Mouse (Mus musculus) spleen, adult 18-20 months (tissue): ENCODE data around the gene Tnfaip1.

Experiments
- DNase-seq, 2 experiments: peaks; one replicate each; pipeline ENCODE4 v3.0.0; 2022; ENCODE audit warnings: mixed read lengths in 2 of 2

The Tnfaip1 gene

GRCm38 (mm10) chr11:78499004-78499403 lies 37.1 kb downstream of the Tnfaip1 start, which contains the start of gene Vtn:
Gene Vtn (plus strand): TSS chr11:78499091.
- DNase-seq, result no peak

GRCm38 (mm10) chr11:78497544-78498522 lies 38.3 kb downstream of the Tnfaip1 start, which contains the start of gene Sarm1:
Gene Sarm1 (minus strand): TSS chr11:78497754.
- peak; percentile 96 to 99 for DNase-seq

- DNase-seq, result peak; percentile 17 to 26
These were observed 39.0 kb downstream of the Tnfaip1 start for GRCm38 (mm10) chr11:78497071-78497541.

GRCm38 (mm10) chr11:78495904-78496303 lies 40.2 kb downstream of the Tnfaip1 start:
- no peak for DNase-seq

GRCm38 (mm10) chr11:78490781-78491241 lies 45.3 kb downstream of the Tnfaip1 start:
- no peak for DNase-seq

- peak; percentile 26 to 63 for DNase-seq
These were observed 48.0 kb downstream of the Tnfaip1 start for GRCm38 (mm10) chr11:78488168-78488567.

GRCm38 (mm10) chr11:78483639-78484038 lies 52.5 kb downstream of the Tnfaip1 start:
- DNase-seq, result no peak

GRCm38 (mm10) chr11:78475289-78475688 lies 60.8 kb downstream of the Tnfaip1 start:
- DNase-seq, result no peak
